Mouse (Mus musculus) thymus, adult 2 months (tissue): Measurements from ENCODE around the gene Rnf34. TPM values are rescaled to one million over a fixed set of nuclear protein-coding genes. Genes with fewer than 3 reads are reported as not detected.

Experiments
- DNase-seq: peaks from one replicate; pipeline ENCODE4 v3.0.0; 2021
- H3K27ac ChIP-seq: fragments of 200-500 bp; 2 replicates; pipeline ENCODE4 v1.5.1; 2012; ENCODE audit warnings: low read length, control low read depth; ENCODE audit not compliant: control insufficient read depth, insufficient read depth
- H3K27me3 ChIP-seq: fragments of 200-500 bp; 2 replicates; pipeline ENCODE4 v1.6.1; 2012; ENCODE audit warnings: mild to moderate bottlenecking, low read length, moderate library complexity, mixed read lengths; ENCODE audit not compliant: control insufficient read depth, insufficient read depth
- H3K36me3 ChIP-seq: fragments of 200-500 bp; 2 replicates; pipeline ENCODE4 v1.6.1; 2012; ENCODE audit warnings: mild to moderate bottlenecking, low read length, moderate library complexity; ENCODE audit not compliant: control insufficient read depth, insufficient read depth
- H3K4me1 ChIP-seq: fragments of 200-500 bp; replicated peaks from 2 replicates; pipeline ENCODE4 v1.6.1; 2012; ENCODE audit warnings: low read length; ENCODE audit not compliant: control insufficient read depth, insufficient read depth
- H3K4me3 ChIP-seq: fragments of 200-500 bp; 2 replicates; pipeline ENCODE4 v1.5.1; 2012; ENCODE audit warnings: mild to moderate bottlenecking, low read length, control low read depth, moderate library complexity; ENCODE audit not compliant: control insufficient read depth, insufficient read depth
- CTCF ChIP-seq: fragments of 200-500 bp; IDR thresholded peaks from 2 replicates; pipeline ENCODE4 v1.5.1; 2012; ENCODE audit warnings: mild to moderate bottlenecking, control low read depth, low read length, moderate library complexity, borderline replicate concordance; ENCODE audit not compliant: control insufficient read depth, poor library complexity, insufficient read depth; ENCODE audit errors: extremely low read depth
- POLR2A ChIP-seq: fragments of 200-500 bp; IDR thresholded peaks from 2 replicates; pipeline ENCODE4 v1.6.1; 2012; ENCODE audit warnings: mild to moderate bottlenecking, low read length, control low read depth, moderate library complexity; ENCODE audit not compliant: control insufficient read depth, poor library complexity, insufficient read depth; ENCODE audit errors: extremely low read depth
- WGBS: fragments of 180-500 bp; shearing (Covaris S2); methylation state at CpG from one replicate; pipeline ENCODE4 v1.1.7; 2018; 5-methylcytosine and 5-hydroxymethylcytosine counted together
- polyA plus RNA-seq: library from polyadenylated mRNA; depleted of rRNA; stranded (reverse); fragments of >200 nt; gene quantifications from 2 replicates; pipeline ENCODE4 v1.2.3, GENCODE M21; 2012

Gene Rnf34
- polyA plus RNA-seq, 1 experiment = 21.7 TPM

DNA sequence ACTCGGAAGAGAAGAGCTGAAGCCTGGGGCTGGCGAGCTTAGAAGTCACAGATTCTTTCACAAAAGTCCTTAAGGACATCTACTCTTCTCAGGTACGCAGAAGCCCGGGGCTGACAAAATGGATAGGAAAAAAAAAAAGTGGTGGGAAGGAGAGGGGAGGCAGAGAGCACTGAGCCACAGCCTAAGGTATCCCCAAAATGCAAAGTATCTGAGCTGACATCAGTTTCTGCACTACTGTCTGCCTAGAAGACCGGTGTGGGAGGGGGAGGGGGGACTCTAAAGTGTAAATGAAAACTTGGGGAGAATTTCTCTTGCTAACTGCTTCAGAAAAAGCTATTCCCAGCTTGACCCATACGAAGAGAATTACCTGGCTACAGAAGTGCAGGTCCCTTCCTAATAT lies 48.3 kb downstream of the Rnf34 start:
- Histone ChIP-seq H3K27ac (no peak overlapping the region), H3K27me3 (no peaks in the 10 kb centered on the region), H3K4me3 (no peak overlapping the region), H3K4me1 (peaks cover 15% of the 10 kb centered on the region), H3K36me3 (no peaks in the 10 kb centered on the region)
- no peak for TF ChIP-seq CTCF
- no peak for TF ChIP-seq POLR2A
- WGBS = 93% methylated on average over 6 of the region's 6 CpGs
- DNase-seq = no peak

DNA sequence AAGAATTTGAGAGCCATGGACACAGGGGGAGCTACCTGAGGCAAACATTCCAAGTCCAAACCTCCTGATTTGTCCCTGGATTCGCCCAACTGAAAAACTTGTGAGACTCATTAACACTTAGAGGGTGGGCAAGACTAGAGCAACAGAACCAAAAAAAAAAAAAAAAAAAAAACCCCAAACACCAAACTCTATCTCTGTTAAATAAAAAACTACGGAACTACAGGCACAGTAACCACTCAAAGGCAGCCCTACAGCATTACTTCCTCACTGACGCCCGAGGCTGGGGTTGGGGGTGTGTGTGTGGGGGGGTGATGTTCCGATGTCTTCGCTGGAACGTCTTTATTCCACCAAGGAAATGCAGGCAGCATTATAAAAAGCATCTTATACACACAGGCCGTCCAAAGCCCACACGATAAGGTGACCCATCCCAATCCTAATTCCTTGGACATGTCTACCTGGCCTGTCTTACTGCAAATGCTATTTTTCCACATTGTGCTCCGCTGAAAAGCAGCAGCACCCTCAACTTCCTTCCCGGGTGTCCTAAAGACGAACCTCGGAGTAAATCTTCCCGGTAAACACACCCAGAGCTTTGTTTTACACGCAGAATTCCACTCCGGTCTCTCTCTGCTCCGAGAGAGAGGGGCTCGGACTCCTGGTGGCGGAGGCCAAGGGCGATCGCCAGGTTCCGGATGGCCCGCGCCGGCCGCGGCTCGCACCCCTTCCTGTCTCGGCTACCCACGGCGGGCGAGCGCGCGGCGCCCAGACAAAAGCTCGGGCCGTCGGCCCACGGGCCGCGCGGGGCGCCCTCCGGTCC lies 49.3 kb downstream of the Rnf34 start:
- Histone ChIP-seq H3K4me3 (peak overlapping the region; percentile 60), H3K36me3 (no peaks in the 10 kb centered on the region), H3K27me3 (no peaks in the 10 kb centered on the region), H3K27ac (no peak overlapping the region), H3K4me1 (peaks cover 15% of the 10 kb centered on the region)
- under 1% methylated on average over 45 of the region's 45 CpGs for WGBS
- TF ChIP-seq POLR2A (no peak), CTCF (no peak)
- peak; percentile 40 for DNase-seq

DNA sequence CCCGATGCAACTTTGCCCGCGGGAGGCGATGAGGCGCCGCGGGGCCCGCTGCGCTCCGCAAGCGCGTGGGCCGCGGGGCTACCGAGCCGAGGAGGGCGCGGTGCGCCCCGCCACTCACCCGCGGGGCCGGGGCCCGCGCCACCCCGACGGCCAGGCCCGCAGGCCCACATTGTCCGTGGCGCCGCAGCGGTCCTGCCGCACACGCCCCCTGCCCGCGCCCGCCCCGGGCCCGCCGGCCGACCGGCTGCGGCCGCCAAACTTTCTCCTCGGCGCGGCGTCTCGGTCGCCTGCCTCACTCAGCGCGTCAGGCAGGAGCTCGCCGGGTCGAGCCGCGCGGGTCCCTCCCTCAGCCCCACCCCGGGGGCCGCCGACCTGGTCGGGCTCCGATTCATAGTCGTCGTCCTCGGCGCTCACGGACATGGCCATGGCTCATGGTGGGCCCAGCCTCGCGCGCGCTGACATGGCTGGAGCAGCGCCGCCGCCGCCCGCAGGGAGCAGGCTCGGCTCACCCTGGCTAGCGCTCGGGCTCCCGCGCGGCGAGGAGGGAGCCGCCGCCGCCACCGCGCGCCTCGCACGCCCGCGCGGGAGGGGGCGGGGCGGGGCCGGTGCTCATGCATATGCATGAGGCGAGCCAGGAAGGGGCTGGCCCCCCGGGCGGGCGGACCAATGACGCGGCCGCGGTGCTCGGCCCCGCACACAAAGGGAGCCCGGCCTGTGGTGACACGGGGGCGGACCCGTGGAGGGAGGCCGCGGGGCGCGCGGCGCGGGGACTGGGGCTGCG lies 50.1 kb downstream of the Rnf34 start:
- H3K36me3 ChIP-seq = no peaks in the 10 kb centered on the region
- TF ChIP-seq POLR2A = peak; percentile 71; the same call in 1 of the 2 replicates
- TF ChIP-seq CTCF = peak; percentile 16; the same call in 1 of the 2 replicates
- peak overlapping the region; percentile 60 for H3K4me3 ChIP-seq
- no peak overlapping the region for H3K27ac ChIP-seq
- peak; percentile 89 for DNase-seq
- peaks cover 15% of the 10 kb centered on the region for H3K4me1 ChIP-seq
- no peaks in the 10 kb centered on the region for H3K27me3 ChIP-seq
- WGBS = 2% methylated on average over 117 of the region's 120 CpGs

DNA sequence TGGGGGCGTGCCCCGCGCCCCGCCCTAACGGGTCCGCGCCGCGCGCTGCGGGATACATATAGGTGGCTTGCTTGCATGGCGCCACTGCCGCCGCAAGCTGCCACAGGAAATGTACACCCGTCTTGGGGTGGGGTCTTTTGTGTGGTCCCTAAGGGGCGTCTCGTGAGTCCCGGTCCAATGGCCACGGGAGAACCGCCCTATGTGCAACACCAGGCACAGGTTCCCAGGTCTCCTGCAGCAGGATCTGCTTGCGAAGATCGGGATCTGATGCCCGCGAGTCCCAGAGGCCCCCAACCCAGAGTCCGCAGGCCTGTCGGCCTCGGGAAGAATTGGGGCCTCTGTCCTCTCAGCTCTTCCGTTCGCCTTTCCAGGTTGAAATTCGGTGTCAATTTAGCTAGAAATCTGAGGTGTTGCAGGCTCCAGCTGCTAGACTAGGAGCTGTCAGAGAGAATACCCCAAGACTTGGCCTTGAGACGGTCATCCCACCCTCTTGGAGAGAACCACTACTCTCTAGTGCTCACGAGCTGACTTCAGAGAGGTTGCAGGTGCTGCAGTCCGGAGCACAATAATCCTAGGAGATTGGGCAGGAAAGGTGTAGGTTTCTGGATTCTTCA lies 50.8 kb downstream of the Rnf34 start:
- Histone ChIP-seq H3K36me3 (no peaks in the 10 kb centered on the region), H3K4me3 (peak overlapping the region; percentile 60), H3K27ac (peak overlapping the region; percentile 11; the same call in 1 of the 2 replicates), H3K4me1 (peaks cover 15% of the 10 kb centered on the region), H3K27me3 (no peaks in the 10 kb centered on the region)
- DNase-seq = no peak
- no peak; the same call in 1 of the 2 replicates for TF ChIP-seq POLR2A
- no peak; the same call in 1 of the 2 replicates for TF ChIP-seq CTCF
- 7% methylated on average over 33 of the region's 33 CpGs for WGBS

DNA sequence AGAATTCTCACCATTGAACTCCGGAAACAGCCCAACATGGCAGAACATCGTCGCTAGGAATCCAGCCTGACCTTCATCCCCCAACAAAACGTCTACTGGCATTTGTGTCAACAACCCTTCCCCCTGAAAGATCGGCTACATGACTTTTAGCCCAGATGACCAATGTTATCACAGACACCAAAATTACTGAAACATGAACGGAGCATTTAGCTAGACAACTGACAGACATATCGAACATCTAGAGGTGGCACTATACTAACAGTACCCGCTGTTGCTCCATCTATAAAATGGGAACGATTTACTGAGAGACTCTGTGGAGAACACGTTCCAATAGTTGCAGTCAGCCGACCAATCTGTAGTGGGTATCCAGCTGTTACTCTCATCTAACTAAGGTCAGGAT lies 51.3 kb downstream of the Rnf34 start:
- H3K4me1 ChIP-seq = peaks cover 15% of the 10 kb centered on the region
- no peaks in the 10 kb centered on the region for H3K27me3 ChIP-seq
- 64% methylated on average over 11 of the region's 11 CpGs for WGBS
- no peak overlapping the region for H3K4me3 ChIP-seq
- no peaks in the 10 kb centered on the region for H3K36me3 ChIP-seq
- no peak for DNase-seq
- TF ChIP-seq POLR2A (no peak), CTCF (no peak)
- H3K27ac ChIP-seq = peak overlapping the region; percentile 11; the same call in 1 of the 2 replicates

DNA sequence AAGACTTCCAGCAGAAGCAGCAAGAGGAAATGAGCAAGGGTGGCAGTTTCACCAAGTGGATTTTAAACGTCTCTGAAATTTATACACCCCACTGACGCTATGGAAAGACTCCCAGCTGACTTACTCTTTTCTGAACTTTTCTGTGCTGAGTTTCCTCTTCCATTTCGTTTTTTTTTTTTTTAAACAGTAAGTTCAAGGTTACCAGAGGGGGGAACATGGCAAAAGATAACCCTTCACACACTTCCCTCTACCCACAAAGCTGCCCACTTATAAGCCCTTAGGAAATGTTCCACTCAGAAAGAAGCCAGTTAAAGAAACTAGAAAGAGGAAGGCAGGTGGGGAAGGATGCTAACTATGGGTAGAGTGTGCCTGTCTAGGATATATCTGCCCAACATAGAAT lies 51.8 kb downstream of the Rnf34 start:
- WGBS = 11% methylated on average over 3 of the region's 3 CpGs
- H3K27ac ChIP-seq = no peak overlapping the region
- TF ChIP-seq POLR2A (no peak), CTCF (no peak)
- no peaks in the 10 kb centered on the region for H3K27me3 ChIP-seq
- DNase-seq = no peak
- H3K4me1 ChIP-seq = peaks cover 15% of the 10 kb centered on the region
- H3K36me3 ChIP-seq = no peaks in the 10 kb centered on the region
- no peak overlapping the region for H3K4me3 ChIP-seq
